Mouse (Mus musculus) thymus, postnatal 0 days (tissue): ENCODE data around the gene Olfr410. TPM values are rescaled to one million over a fixed set of nuclear protein-coding genes. Genes with fewer than 3 reads are reported as not detected.

Experiments used
- DNase-seq: peaks from one replicate; pipeline ENCODE4 v3.0.0-alpha.2; 2015; ENCODE audit warnings: low spot score
- polyA plus RNA-seq: library from polyadenylated mRNA; unstranded; fragments of >200 nt; fragmentation: Nextera tagmentation; extraction: Ambion mirVana; gene quantifications from 2 replicates; pipeline ENCODE4 v1.2.1, GENCODE M21; 2015

Olfr410 gene
- not detected in 2 replicates for polyA plus RNA-seq

DNA sequence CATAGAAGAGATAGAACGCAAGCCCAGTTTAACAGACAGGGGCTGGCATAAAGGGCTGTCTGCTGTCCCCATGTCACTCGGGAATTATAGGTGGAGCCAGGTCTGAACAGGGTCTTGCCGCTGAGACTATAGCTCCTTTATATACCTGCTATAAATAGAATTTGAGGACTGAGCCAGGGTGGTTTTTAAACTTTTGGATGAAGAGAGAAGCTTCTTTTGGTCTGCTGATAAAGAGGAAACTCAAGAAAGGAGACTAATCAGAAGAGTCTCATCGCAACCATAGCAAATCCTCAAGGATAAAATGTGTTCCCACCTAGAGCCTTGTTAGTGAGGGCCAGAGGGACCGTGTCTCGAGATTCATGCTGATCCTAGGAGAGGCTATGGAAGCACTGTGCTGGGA is at the start of gene Olfr410:
TSS of gene Olfr410 (minus strand) at position 101 of the 400 bp plus-strand sequence.
- DNase-seq: no peak

- no peak for DNase-seq
These were observed 49.4 kb upstream of the Olfr410 start for GRCm38 (mm10) chr11:74387203-74387602.

GRCm38 (mm10) chr11:74385674-74386073 is 47.8 kb upstream of the Olfr410 start:
- DNase-seq: no peak

- DNase-seq: no peak
These were observed 41.5 kb upstream of the Olfr410 start for GRCm38 (mm10) chr11:74379166-74379873.

GRCm38 (mm10) chr11:74376847-74377246 is 39.0 kb upstream of the Olfr410 start:
- DNase-seq: peak; percentile 49

DNA sequence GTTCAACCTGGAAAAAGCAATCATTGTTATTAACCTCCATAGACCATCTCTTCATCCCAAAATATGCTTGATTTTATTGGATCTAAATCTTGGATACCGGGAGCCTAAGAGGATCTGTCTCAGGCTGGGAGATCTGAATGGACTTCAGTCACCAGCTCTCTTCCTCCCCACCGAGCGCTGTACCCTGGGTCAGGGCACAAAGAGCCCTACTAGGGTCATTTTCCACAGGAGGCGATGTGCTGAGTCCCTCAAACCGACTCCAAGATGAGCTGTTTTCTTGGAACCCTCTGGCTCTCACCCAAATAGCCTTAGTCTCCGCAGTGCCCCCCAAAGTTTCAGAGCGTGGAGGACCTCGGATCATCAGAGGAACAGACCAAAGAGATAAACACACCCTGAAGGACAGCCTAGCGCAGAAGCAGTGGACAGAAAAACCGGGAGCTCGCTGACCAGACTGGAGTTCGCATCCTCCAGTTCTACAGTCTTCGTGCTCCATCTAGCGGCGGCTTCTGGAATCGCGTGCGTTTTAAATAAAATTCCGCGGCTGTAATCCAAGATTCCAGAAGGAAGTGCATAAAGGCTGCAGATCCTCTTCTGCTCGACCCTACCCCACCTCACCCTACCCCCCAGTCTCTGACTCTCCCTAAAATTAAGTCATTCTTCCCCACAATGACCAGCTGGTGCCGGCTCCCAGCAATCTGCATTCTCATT is 33.7 kb upstream of the Olfr410 start:
- DNase-seq: peak; percentile 49

GRCm38 (mm10) chr11:74361769-74362168 is 23.9 kb upstream of the Olfr410 start, which contains the start of gene Olfr412:
Olfr412 (plus strand) TSS chr11:74362069.
- no peak for DNase-seq

DNA sequence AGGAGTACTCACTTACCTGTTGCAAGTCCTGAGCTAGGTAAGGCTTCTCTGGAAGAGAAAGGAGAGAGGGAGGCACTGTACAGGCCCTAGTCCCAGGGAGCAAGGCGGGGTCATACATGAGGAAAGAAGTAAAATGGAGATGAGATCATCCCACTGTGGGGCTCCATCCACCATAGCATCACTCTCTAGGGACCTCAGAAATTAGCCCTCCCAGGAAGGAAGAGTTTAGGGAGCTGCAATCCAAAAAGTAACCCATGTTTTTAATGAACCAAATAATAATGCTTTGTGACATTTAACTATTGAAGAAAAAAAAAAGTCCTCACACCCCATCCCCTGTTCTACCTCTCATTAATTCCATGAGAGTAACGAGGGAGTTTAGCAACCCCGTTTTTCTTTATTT is 14.7 kb upstream of the Olfr410 start, which contains the start of gene Olfr411:
TSS of gene Olfr411 (minus strand) at position 101 of the 400 bp plus-strand sequence.
- DNase-seq: no peak

DNA sequence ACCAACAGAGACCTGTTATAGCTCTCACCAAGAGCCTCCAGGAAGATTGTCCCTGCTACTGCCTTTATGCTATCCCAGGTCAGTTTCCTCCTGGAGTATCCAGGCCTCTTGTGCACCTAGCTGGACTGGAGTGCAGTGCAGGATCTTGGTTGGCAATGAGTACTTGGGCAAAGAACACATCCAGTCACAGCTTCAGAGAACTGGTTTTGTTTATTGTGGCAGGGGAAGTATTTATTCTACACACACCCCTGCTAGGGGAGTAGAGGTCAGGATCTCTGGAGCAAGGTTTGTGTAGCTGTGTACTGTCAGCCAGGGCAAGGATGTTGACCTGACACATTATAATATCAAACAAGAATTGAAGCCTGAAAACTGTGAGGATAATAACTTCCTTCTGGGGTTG is 9.1 kb downstream of the Olfr410 start:
- no peak for DNase-seq

GRCm38 (mm10) chr11:74326044-74326443 is 11.8 kb downstream of the Olfr410 start:
- no peak for DNase-seq

GRCm38 (mm10) chr11:74287256-74287655 is 50.6 kb downstream of the Olfr410 start:
- DNase-seq: no peak

DNA sequence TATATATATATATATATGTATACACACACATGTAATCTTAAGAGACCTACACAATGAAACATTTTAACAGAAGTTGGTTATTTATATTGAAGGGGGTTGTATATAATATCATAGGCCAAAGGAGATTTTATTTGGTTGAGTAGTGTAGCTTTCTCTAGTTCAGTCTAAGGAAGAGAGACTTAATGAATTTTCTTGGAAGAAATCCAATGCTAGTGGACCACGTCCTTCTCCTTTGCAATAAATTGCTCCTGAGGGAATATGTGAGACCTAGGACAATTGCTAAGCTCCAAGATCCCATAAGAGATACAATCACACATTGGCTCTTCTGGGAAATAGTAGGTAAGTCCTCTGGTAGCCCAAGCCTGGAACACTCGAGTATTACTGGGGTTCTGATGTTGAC is 54.4 kb downstream of the Olfr410 start, which contains the start of gene Olfr59:
TSS of gene Olfr59 (plus strand) at position 301 of the 400 bp plus-strand sequence.
- DNase-seq: no peak

Other genes starting within 250 kb of the Olfr410 start
- not detected in 2 replicates for gene Olfr401, start 224.3 kb downstream of the Olfr410 start, polyA plus RNA-seq
- not detected in 2 replicates for gene Olfr402, start 184.5 kb downstream of the Olfr410 start, polyA plus RNA-seq
- gene Olfr403, start 151.8 kb downstream of the Olfr410 start, polyA plus RNA-seq: not detected in 2 replicates
- 0.06 TPM in 1 of 2 replicates, not detected in the other for gene Olfr43, start 126.7 kb downstream of the Olfr410 start, polyA plus RNA-seq
- not detected in 2 replicates for gene Olfr406, start 78.2 kb downstream of the Olfr410 start, polyA plus RNA-seq
- not detected in 2 replicates for gene Olfr59, start 54.3 kb downstream of the Olfr410 start, polyA plus RNA-seq
- gene Olfr411, start 14.6 kb upstream of the Olfr410 start, polyA plus RNA-seq: not detected in 2 replicates
- not detected in 2 replicates for gene Olfr412, start 24.0 kb upstream of the Olfr410 start, polyA plus RNA-seq